Mouse (Mus musculus): Measurements from ENCODE around the gene Atp6v1g3. TPM values are rescaled to one million over a fixed set of nuclear protein-coding genes. Genes with fewer than 3 reads are reported as not detected.

Gene Atp6v1g3
- polyA plus RNA-seq, 1 experiment from 2014 or later: 3.6 TPM

- H3K4me2 ChIP-seq (ENCODE audit: low read depth, severe bottlenecking): no peak overlapping the region
- H3K4me3 ChIP-seq (ENCODE audit: low read depth, low read length): no peak overlapping the region
- H3K4me1 ChIP-seq (ENCODE audit: control insufficient read depth, insufficient read depth, low read length): peaks cover 7% of the 10 kb centered on the region; the same call in 1 of the 2 replicates
- no peaks in the 10 kb centered on the region for H3K27me3 ChIP-seq (ENCODE audit: control insufficient read depth, insufficient read depth, low read length)
- H3K9ac ChIP-seq (ENCODE audit: low read length): no peak overlapping the region
- DNase-seq (ENCODE audit: low spot score) (no peak), ATAC-seq (ENCODE audit: insufficient number of reproducible peaks, low FRiP score, low TSS enrichment, low read depth) (no peak)
- 87% methylated on average over 4 of the region's 4 CpGs for WGBS
- no peaks in the 10 kb centered on the region for H3K9me3 ChIP-seq (ENCODE audit: control insufficient read depth, low read length)
- no peaks in the 10 kb centered on the region for H3K36me3 ChIP-seq (ENCODE audit: control insufficient read depth, insufficient read depth, low read length)
- no peak overlapping the region for H3K27ac ChIP-seq (replicated peaks; ENCODE audit: low read depth, low read length)
Measured at GRCm38 (mm10) chr1:138323076-138323630, 49.6 kb downstream of the Atp6v1g3 start.

GRCm38 (mm10) chr1:138326091-138326490 is 52.6 kb downstream of the Atp6v1g3 start:
- no peak for ATAC-seq (ENCODE audit: insufficient number of reproducible peaks, low FRiP score, low TSS enrichment, low read depth)
- 45% methylated on average over 4 of the region's 4 CpGs for WGBS

GRCm38 (mm10) chr1:138326566-138326965 is 53.0 kb downstream of the Atp6v1g3 start:
- DNase-seq (ENCODE audit: low spot score) (no peak), ATAC-seq (ENCODE audit: insufficient number of reproducible peaks, low FRiP score, low TSS enrichment, low read depth) (peak; percentile 35; the same call in 1 of the 2 replicates)
- Histone ChIP-seq H3K36me3 (ENCODE audit: control insufficient read depth, insufficient read depth, low read length) (no peaks in the 10 kb centered on the region), H3K9ac (ENCODE audit: low read length) (peak overlapping the region; percentile 34; the same call in 1 of the 2 replicates), H3K4me2 (ENCODE audit: low read depth, severe bottlenecking) (no peak overlapping the region), H3K9me3 (ENCODE audit: control insufficient read depth, low read length) (no peaks in the 10 kb centered on the region), H3K27ac (replicated peaks; ENCODE audit: low read depth, low read length) (no peak overlapping the region), H3K4me3 (ENCODE audit: low read depth, low read length) (no peak overlapping the region), H3K4me1 (ENCODE audit: control insufficient read depth, insufficient read depth, low read length) (peaks cover 7% of the 10 kb centered on the region; the same call in 1 of the 2 replicates), H3K27me3 (ENCODE audit: control insufficient read depth, insufficient read depth, low read length) (no peaks in the 10 kb centered on the region)
- WGBS: 20% methylated on average over 2 of the region's 2 CpGs

More at GRCm38 (mm10) chr1:138326091-138326490, 52.6 kb downstream of the Atp6v1g3 start:
- no peak overlapping the region for H3K27ac ChIP-seq (replicated peaks; ENCODE audit: low read depth, low read length)
- no peaks in the 10 kb centered on the region for H3K36me3 ChIP-seq (ENCODE audit: control insufficient read depth, insufficient read depth, low read length)
- H3K9ac ChIP-seq (ENCODE audit: low read length): peak overlapping the region; percentile 14; the same call in 1 of the 2 replicates
- H3K9me3 ChIP-seq (ENCODE audit: control insufficient read depth, low read length): no peaks in the 10 kb centered on the region
- no peak overlapping the region for H3K4me3 ChIP-seq (ENCODE audit: low read depth, low read length)
- H3K4me1 ChIP-seq (ENCODE audit: control insufficient read depth, insufficient read depth, low read length): peaks cover 7% of the 10 kb centered on the region; the same call in 1 of the 2 replicates
- DNase-seq (ENCODE audit: low spot score): no peak
- no peak overlapping the region for H3K4me2 ChIP-seq (ENCODE audit: low read depth, severe bottlenecking)
- no peaks in the 10 kb centered on the region for H3K27me3 ChIP-seq (ENCODE audit: control insufficient read depth, insufficient read depth, low read length)

GRCm38 (mm10) chr1:138327466-138328245 is 54.1 kb downstream of the Atp6v1g3 start:
- ATAC-seq (ENCODE audit: insufficient number of reproducible peaks, low FRiP score, low TSS enrichment, low read depth): no peak
- H3K4me1 ChIP-seq (ENCODE audit: control insufficient read depth, insufficient read depth, low read length): peaks cover 7% of the 10 kb centered on the region; the same call in 1 of the 2 replicates
- H3K9ac ChIP-seq (ENCODE audit: low read length): no peak overlapping the region
- no peak overlapping the region for H3K27ac ChIP-seq (replicated peaks; ENCODE audit: low read depth, low read length)
- H3K27me3 ChIP-seq (ENCODE audit: control insufficient read depth, insufficient read depth, low read length): no peaks in the 10 kb centered on the region
- H3K4me3 ChIP-seq (ENCODE audit: low read depth, low read length): no peak overlapping the region
- H3K4me2 ChIP-seq (ENCODE audit: low read depth, severe bottlenecking): no peak overlapping the region
- no peaks in the 10 kb centered on the region for H3K9me3 ChIP-seq (ENCODE audit: control insufficient read depth, low read length)
- H3K36me3 ChIP-seq (ENCODE audit: control insufficient read depth, insufficient read depth, low read length): no peaks in the 10 kb centered on the region
- WGBS: 69% methylated on average over 18 of the region's 18 CpGs
- no peak for DNase-seq (ENCODE audit: low spot score)

GRCm38 (mm10) chr1:138328320-138328719 is 54.8 kb downstream of the Atp6v1g3 start:
- Histone ChIP-seq H3K36me3 (ENCODE audit: control insufficient read depth, insufficient read depth, low read length) (no peaks in the 10 kb centered on the region), H3K4me3 (ENCODE audit: low read depth, low read length) (no peak overlapping the region), H3K4me1 (ENCODE audit: control insufficient read depth, insufficient read depth, low read length) (peaks cover 7% of the 10 kb centered on the region; the same call in 1 of the 2 replicates), H3K4me2 (ENCODE audit: low read depth, severe bottlenecking) (peak overlapping the region; percentile 13; the same call in 1 of the 2 replicates), H3K27ac (replicated peaks; ENCODE audit: low read depth, low read length) (no peak overlapping the region), H3K9me3 (ENCODE audit: control insufficient read depth, low read length) (no peaks in the 10 kb centered on the region), H3K9ac (ENCODE audit: low read length) (no peak overlapping the region), H3K27me3 (ENCODE audit: control insufficient read depth, insufficient read depth, low read length) (no peaks in the 10 kb centered on the region)
- peak; percentile 38 for DNase-seq (ENCODE audit: low spot score)
- ATAC-seq (ENCODE audit: insufficient number of reproducible peaks, low FRiP score, low TSS enrichment, low read depth): no peak
- WGBS: 14% methylated on average over 12 of the region's 12 CpGs

- ATAC-seq (ENCODE audit: insufficient number of reproducible peaks, low FRiP score, low TSS enrichment, low read depth): no peak
- no peak overlapping the region for H3K4me2 ChIP-seq (ENCODE audit: low read depth, severe bottlenecking)
- 97% methylated on average over 2 of the region's 2 CpGs for WGBS
- H3K4me3 ChIP-seq (ENCODE audit: low read depth, low read length): no peak overlapping the region
- H3K27ac ChIP-seq (replicated peaks; ENCODE audit: low read depth, low read length): no peak overlapping the region
- H3K9me3 ChIP-seq (ENCODE audit: control insufficient read depth, low read length): no peaks in the 10 kb centered on the region
- H3K36me3 ChIP-seq (ENCODE audit: control insufficient read depth, insufficient read depth, low read length): no peaks in the 10 kb centered on the region
- no peak overlapping the region for H3K9ac ChIP-seq (ENCODE audit: low read length)
- H3K4me1 ChIP-seq (ENCODE audit: control insufficient read depth, insufficient read depth, low read length): peaks cover 7% of the 10 kb centered on the region; the same call in 1 of the 2 replicates
- no peaks in the 10 kb centered on the region for H3K27me3 ChIP-seq (ENCODE audit: control insufficient read depth, insufficient read depth, low read length)
- DNase-seq (ENCODE audit: low spot score): no peak
Measured at GRCm38 (mm10) chr1:138330556-138330955, 57.0 kb downstream of the Atp6v1g3 start.

GRCm38 (mm10) chr1:138331596-138331995 is 58.1 kb downstream of the Atp6v1g3 start:
- WGBS: 77% methylated on average over 4 of the region's 4 CpGs
- ATAC-seq (ENCODE audit: insufficient number of reproducible peaks, low FRiP score, low TSS enrichment, low read depth): no peak
- H3K9ac ChIP-seq (ENCODE audit: low read length): no peak overlapping the region

GRCm38 (mm10) chr1:138334701-138335100 is 61.2 kb downstream of the Atp6v1g3 start:
- DNase-seq (ENCODE audit: low spot score): no peak
- no peak for ATAC-seq (ENCODE audit: insufficient number of reproducible peaks, low FRiP score, low TSS enrichment, low read depth)
- 47% methylated on average over 2 of the region's 2 CpGs for WGBS
- no peaks in the 10 kb centered on the region for H3K9me3 ChIP-seq (ENCODE audit: control insufficient read depth, low read length)
- no peak overlapping the region for H3K27ac ChIP-seq (replicated peaks; ENCODE audit: low read depth, low read length)
- no peaks in the 10 kb centered on the region for H3K36me3 ChIP-seq (ENCODE audit: control insufficient read depth, insufficient read depth, low read length)
- H3K4me1 ChIP-seq (ENCODE audit: control insufficient read depth, insufficient read depth, low read length): no peaks in the 10 kb centered on the region
- H3K27me3 ChIP-seq (ENCODE audit: control insufficient read depth, insufficient read depth, low read length): no peaks in the 10 kb centered on the region
- H3K9ac ChIP-seq (ENCODE audit: low read length): no peak overlapping the region
- no peak overlapping the region for H3K4me3 ChIP-seq (ENCODE audit: low read depth, low read length)
- H3K4me2 ChIP-seq (ENCODE audit: low read depth, severe bottlenecking): no peak overlapping the region

More at GRCm38 (mm10) chr1:138331596-138331995, 58.1 kb downstream of the Atp6v1g3 start:
- H3K4me1 ChIP-seq (ENCODE audit: control insufficient read depth, insufficient read depth, low read length): peaks cover 1% of the 10 kb centered on the region; the same call in 1 of the 2 replicates
- no peak overlapping the region for H3K4me2 ChIP-seq (ENCODE audit: low read depth, severe bottlenecking)
- no peak overlapping the region for H3K27ac ChIP-seq (replicated peaks; ENCODE audit: low read depth, low read length)
- no peaks in the 10 kb centered on the region for H3K27me3 ChIP-seq (ENCODE audit: control insufficient read depth, insufficient read depth, low read length)
- H3K9me3 ChIP-seq (ENCODE audit: control insufficient read depth, low read length): no peaks in the 10 kb centered on the region
- no peaks in the 10 kb centered on the region for H3K36me3 ChIP-seq (ENCODE audit: control insufficient read depth, insufficient read depth, low read length)
- H3K4me3 ChIP-seq (ENCODE audit: low read depth, low read length): no peak overlapping the region
- DNase-seq (ENCODE audit: low spot score): no peak
